Mouse (Mus musculus): Measurements from ENCODE around the gene Slit3.

Slit3 gene

DNA sequence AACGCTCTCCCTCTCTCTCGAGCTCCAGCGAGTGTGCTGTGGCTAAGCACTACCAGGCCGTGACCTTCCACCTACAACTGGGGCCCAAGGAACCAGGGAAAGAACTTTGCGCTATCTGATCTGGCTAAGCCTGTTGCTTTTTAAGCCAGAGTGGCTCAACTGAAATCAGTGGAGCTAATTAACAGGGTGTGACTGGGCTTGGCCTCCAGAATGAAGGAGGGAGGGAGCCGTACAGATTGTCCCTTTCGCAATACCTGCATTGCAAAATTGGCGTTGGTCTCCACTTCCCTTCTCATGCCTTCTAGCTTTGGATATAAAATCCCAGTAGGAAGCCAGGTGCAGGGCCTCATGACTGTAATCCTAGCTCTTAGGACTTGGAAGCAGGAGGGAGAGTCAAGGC is 629.6 kb downstream of the Slit3 start:
- DNase-seq (ENCODE audit: low read depth, low spot score): no peak

DNA sequence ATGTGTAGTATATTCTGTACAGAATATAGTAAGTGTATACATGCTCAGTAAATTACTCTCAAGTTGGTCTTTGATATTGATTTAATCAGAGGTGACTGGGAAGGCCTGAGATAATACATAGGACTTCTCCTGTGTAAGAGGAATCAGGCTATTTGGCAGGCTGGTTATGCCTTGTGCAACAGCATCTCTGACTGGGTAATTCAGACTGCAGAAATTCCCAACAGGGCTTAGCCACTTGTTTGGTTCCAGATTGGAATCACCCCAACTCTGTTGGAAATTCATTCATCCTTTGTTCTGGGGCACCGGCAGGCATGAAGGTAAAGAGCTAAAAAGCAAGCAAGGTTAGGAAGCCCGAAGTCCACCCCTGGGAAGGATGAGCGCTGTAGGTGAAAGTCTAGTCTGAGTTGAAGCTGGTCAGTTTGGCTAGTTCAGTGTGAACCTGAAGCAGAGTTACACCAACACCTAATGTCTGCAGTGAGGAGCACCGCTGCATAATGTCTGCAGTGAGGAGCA is 633.9 kb downstream of the Slit3 start:
- DNase-seq (ENCODE audit: low read depth, low spot score): no peak

DNA sequence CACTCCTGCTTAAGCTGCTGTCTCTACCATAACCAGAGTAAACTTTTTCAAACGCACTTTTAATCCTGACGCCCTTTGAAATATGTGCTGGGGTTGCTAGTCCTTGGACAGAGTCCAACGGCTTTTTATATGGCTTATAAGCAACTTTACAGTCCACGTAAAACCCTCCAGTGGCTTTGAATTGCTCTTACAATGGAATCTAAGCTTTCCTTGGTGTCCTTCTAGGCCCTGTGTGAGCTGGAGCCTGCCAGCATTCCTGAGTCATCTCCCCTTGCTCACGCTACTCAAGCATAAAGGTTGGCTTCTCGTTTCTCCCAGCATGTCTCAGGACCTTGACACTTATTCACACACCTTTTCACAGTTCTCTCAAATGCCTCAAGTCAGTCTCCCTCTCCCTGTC is 634.5 kb downstream of the Slit3 start:
- DNase-seq (ENCODE audit: low read depth, low spot score): no peak

DNA sequence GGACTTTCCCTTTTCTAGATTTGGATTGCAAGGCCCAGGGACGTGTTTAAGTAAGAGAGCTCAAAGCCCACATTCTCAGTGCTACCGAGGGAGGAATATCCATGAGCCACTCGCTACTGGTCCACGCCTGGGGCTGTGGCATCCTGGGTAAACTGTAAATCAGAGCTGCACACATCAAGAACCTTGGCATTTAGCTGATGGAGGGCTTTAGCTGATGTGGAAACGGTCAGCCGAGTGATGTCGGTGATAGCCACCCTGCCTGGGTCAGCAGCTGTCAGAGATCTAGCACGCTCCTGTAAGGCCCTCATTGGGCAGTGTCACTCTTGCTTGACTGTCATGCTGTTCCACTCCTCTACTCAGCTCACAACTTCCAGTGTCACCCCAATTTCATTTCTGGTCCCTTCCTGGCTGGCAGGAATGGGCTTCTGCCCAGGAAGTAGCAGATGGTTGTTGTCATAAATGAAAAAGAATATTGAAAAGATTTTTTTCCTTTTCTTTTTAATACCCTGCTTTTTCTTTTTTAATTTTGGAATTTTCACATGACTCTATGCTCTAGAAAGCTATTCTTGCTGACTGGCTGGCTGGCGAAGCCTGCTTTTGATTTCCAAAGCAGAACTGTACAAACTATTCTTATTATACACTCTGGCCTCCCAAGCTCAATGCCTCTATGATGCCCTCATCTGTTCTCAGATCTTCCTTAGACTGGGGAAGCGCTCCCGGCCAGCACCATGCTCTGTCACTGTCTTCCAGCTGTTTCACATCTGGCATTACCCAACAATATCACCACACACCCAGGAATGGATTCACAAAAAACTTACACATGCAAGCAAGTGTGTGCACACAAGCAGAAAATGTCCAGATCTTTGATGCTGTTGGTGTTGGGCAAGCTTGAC is 635.6 kb downstream of the Slit3 start:
- DNase-seq (ENCODE audit: low read depth, low spot score): no peak

Data from retina, adult 2 months (tissue).